Mouse (Mus musculus): ENCODE results near the gene Ripor2.
"Not testable (repeated sequence)": the region's sequence is repeated elsewhere in the genome, so short reads cannot be mapped to it uniquely, and the experiment has no call there.

DNA sequence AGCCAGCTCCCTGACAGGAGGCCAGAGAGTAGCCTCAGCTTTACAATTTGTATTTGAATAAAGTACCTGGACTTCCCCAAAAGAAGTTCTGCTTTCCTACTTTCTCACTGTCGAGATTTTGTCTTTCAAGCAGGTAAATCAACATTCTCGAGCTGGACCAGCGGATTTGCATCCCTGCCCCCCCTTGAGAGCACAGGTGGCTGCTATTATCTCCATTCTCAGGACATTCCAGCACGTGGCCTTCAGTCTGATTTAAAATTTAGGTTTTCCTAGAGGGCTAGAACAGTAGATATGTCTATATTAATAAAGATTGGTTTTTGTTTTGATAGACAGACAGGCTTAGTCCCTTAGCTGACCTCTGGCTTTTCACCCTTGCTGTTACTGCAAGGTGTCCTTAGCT is 185.8 kb downstream of the Ripor2 start:
- TF ChIP-seq CTCF, POLR2A (IDR thresholded peaks at IDR 0.05; ENCODE audit: insufficient read depth, low read depth, low read length): not testable (repeated sequence)
